Mouse (Mus musculus) heart, postnatal 0 days (tissue): Measurements from ENCODE around the gene Gpr62.

Source experiments
- CTCF ChIP-seq: IDR thresholded peaks from 2 replicates; pipeline ENCODE4 v1.5.1; 2016; ENCODE audit warnings: antibody characterized with exemption, control low read depth, low read depth
- EP300 ChIP-seq: IDR thresholded peaks from 2 replicates; pipeline ENCODE4 v1.6.1; 2016; ENCODE audit warnings: antibody characterized with exemption, low read depth

DNA sequence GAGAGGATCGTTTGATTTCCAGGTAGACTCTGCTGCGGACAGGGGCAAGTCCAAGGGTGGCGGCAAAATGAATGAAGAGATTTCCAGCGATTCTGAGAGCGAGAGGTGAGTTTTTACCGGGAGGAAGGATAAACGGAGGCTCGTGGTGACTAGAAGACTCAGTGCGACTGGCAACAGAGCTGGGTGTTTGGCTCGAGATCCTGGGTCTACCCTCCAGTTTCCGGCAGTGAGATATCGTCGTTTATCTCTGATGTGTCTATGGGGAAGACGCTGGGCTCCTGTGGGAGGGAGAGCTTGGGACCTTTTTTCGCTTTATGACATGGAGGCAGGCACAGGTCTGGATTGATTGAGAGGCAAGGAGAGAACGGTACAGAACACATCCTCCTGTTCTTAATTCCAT, 11.9 kb upstream of the Gpr62 start:
- TF ChIP-seq EP300 (no peak), CTCF (no peak)
